Mouse (Mus musculus) R1 (cell line): Measurements from ENCODE around the gene Wdr82.
A peak's percentile ranks its signal among the peaks of the same experiment; 100 is the strongest.

Experiments
- DNase-seq: peaks from one replicate; pipeline ENCODE4 v3.0.0-alpha.2; 2018; ENCODE audit warnings: low read depth, low spot score

Gene Wdr82

DNA sequence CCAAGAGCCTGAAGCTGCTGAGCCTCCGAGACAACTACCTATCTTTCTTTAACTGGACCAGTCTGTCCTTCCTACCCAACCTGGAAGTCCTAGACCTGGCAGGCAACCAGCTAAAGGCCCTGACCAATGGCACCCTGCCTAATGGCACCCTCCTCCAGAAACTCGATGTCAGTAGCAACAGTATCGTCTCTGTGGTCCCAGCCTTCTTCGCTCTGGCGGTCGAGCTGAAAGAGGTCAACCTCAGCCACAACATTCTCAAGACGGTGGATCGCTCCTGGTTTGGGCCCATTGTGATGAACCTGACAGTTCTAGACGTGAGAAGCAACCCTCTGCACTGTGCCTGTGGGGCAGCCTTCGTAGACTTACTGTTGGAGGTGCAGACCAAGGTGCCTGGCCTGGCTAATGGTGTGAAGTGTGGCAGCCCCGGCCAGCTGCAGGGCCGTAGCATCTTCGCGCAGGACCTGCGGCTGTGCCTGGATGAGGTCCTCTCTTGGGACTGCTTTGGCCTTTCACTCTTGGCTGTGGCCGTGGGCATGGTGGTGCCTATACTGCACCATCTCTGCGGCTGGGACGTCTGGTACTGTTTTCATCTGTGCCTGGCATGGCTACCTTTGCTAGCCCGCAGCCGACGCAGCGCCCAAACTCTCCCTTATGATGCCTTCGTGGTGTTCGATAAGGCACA, 54.9 kb downstream of the Wdr82 start:
- no peak for DNase-seq

DNA sequence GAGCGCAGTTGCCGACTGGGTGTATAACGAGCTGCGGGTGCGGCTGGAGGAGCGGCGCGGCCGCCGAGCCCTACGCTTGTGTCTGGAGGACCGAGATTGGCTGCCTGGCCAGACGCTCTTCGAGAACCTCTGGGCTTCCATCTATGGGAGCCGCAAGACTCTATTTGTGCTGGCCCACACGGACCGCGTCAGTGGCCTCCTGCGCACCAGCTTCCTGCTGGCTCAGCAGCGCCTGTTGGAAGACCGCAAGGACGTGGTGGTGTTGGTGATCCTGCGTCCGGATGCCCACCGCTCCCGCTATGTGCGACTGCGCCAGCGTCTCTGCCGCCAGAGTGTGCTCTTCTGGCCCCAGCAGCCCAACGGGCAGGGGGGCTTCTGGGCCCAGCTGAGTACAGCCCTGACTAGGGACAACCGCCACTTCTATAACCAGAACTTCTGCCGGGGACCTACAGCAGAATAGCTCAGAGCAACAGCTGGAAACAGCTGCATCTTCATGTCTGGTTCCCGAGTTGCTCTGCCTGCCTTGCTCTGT, 55.5 kb downstream of the Wdr82 start:
- DNase-seq: peak; percentile 55

DNA sequence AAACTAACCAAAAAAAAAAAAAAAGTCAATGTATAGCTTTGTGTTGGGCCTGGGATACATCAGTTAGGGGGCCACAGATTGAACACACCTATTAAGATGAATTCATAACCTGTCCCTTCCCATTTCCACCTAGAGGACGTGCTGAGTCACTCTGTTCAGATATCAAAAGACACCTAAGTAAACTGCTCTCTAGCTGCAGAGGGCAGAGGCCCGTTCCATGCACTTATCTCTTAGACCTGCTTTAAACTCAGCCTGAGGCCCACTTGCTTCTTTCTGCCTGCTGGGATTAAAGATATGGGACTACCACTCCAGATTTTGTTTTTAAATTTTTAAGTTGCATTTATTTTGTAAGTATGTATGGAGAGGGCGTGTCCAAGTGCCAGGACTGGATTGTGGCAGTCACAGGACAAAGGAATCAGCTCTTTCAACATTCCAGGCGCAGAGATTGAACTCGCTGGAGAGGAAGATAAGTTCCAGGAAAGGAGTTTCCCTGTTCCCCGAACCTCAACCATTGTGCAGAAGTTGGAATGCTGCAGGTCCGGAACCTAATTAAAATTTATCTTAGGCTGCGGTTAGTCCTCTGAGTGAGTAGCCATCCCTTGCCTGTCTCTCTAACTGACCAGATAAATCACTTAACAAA, 57.2 kb downstream of the Wdr82 start:
- peak; percentile 49 for DNase-seq

DNA sequence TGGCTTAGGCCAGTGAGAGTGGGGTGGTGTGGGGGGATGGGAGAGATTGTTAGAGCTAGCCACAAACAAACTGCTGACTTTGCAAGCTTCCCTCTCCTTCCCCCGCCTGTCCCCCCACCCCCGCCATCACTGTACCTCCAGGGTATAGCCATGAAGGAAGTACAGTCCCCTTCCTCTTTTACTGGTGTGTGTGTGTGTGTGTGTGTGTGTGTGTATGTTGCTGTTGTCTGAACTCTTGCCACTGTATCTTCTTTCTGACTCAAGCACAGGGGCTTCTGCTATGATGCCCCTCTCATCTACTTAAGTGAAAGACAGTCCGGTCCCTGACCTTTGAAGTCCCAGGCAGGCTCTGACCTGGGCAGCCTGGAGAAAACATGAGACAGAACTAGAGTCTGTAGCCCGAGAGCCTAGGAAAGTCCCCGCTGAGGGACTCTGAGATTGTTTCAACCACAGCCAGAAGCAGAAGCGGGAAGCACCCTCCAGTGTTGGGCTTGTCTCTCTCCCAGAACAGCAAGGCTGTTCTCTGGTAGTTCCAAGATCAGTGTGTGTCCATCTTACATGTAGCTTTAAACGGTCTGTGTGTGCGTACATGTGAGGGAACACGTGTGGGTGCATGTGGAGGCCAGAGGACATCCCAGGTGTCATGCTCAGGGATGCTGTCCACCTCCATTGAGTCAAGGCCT, 59.5 kb downstream of the Wdr82 start:
- DNase-seq: no peak

DNA sequence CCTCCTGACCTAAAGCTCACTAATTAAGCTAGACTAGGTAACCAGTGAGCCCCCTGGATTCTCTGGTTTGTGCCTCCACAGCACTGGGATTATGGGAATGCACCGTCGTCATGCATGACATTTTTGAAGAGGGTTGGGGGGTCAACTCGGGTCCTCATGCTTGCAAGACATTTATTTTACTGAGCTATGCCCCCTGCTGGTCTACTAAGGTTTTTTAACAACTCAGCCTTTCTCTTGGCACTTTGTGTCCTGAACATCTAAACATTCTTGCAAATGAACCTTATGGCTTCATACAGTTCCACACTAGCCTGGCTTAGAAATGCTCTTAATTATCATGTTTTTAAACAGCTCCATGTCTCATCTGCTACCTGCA, 60.0 kb downstream of the Wdr82 start:
- DNase-seq: peak; percentile 41

DNA sequence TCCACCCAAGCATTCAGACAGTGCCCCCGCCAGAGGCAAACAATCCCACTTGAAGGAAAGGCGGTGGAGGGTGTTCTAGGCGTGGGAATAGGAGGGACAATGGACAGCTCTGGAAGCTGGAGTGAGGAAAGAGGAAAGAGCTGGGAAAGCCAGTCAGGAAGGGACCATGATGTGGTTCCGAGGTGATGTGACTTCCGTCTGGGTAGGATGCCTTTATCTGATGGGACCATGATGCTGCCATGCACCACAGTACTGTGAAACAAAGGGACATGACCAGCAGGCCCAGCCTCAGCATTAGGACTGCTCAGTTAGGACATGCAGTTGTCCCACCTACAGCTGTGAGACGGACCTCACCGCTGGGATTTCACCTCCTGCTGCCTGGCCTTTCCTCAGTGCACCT, 60.5 kb downstream of the Wdr82 start:
- DNase-seq: no peak

DNA sequence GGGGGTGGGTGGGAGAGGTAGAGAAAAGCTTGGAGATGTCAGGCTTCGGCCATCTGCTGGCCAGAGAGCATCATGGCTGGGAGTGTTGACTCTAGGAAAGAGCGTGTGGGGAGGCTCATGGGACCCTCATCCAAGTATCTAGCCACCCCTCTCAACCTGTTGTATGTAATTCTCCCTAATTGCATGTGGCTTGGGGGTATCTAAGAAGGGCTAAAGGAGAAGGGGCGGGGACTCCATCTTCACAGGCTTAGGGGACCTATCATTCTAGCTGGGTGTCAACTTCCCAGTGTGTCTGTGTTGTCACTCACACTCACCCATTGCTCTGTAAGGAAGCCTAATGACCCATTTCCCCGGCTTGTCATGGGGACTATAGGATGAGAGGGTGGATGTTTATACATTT, 61.1 kb downstream of the Wdr82 start:
- no peak for DNase-seq

DNA sequence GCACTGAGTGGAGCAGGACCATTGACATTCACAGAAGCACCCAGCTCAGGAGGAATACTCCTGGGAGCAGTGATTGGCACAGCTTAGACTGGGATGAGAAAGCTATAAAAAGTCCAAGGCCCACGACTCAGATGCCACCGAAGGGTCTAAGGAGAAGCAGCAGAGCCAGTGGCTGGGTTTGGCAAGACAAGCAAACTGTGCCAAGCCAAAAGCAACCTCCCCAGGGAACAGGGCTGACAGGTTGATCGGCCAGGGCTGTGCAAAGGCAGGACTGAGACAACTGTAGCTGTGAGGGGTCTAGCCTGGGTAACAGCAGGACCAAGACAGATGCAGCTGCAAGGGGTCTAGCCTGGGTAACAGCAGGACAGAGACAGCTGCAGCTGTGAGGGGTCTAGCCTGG, 62.2 kb downstream of the Wdr82 start:
- DNase-seq: no peak

DNA sequence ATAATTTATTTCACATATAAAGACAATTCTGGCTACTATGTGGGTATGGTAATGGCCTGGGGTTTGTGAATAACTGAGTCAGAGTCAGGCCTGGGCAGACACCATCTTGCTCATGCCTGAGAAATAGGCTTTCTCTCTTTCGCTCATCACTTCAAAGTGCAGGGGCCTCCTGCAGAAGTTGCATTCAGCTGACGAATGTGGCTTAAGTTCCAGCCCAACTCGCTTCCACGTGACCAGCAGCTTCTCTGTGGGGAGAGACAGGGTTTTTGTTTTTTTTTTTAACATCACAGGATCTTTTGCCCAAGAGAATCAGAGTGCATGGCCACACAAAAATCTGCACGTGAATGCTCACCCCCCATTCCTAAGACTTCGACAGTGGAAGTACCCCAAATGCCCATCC, 63.2 kb downstream of the Wdr82 start:
- DNase-seq: no peak

DNA sequence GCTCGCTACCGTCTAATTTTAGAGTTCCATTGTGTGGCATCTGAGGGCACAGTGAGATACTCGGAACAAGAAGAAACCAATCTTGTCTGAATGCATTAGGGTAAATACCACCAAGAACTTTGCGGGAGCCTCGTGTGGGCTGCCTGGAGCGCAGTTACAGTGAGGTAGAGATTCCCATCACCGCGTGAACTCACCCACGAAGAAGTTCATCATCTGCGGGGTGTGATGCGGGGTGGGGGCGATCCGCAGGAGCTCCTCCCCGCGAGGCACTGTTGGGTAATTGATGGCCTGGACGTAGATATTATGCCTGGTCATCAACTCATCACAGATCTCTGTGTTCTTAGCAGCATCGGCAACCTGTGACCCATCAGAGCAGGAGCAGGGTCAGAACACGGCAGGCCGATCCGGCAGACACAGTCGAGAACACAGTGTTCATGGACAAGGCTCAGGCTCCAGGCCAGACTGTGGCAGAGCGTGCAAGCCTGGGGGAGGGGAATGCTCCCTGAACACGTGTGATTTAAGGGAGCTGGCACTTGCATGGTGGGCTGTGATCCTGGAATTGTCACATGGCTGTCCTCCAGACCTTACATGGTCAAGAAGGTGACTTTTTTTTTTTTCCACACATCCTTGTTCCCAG, 64.6 kb downstream of the Wdr82 start:
- DNase-seq: no peak

DNA sequence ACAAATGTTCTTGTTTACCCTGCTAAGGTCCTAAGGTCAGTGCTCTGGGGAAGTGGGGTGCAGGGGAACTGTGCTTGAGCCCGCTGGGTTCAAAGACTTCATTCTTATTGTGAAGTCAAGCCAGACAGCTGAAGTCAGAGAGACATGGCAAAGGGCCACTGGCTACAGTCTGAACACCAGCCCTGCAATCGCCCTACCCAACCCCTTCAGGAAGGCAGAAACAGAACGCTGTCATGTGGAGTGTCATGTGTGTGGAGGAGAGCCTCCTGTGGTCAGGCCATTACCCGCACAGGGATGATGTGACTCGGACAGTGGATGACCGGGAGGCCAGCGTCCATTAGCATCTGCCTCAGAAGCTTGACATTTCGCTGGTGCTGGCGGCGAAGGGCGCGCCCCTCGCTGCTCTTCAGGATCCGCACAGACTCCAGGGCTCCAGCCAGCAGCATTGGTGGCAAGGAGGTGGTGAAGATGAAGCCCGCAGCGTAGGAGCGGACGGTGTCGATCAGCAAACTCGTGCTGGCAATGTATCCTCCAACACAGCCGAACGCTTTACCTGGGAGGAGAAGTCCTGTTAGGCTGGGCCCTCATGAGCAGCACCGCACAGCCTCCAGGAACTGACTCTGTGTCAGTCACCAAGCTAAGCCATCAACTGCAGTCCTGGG, 65.6 kb downstream of the Wdr82 start:
- no peak for DNase-seq

DNA sequence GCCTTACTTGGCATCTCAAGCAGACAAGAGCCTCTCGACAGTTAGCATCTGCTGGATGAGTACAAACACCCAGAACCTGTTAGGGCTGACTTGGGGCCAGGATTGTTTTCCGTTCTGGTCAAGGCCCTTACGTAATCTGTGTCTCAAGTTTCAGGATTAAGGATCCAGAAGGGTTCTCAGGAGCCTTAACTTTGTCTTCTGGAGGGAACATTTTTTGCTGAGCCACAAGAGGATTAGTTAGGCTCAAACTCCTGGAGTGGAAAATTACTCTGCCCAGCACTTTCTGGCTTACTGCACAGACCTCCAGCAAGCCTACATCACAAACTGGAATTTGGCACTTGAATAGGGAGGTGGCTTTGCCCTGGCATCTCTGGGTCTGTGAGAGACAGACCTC, 66.1 kb downstream of the Wdr82 start:
- no peak for DNase-seq

DNA sequence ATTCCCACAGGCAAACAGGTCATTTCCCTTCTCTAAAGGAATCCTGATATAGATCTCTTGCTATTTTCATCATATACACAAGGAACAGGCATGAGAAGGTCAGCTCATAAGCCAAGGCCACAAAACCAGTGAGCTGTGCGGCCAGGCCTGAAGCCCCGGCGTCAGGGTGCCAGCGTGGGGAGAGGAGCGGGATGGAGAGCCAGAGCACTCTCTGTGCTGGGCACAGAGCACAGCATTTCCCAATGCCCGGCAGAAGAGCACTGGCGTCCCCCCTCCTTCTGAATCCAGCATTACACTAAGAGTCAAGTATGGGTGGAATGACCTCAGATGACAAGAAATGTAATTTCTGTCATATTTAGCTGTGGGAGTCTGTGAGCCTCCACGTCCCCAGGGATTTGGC, 66.7 kb downstream of the Wdr82 start:
- DNase-seq: no peak

DNA sequence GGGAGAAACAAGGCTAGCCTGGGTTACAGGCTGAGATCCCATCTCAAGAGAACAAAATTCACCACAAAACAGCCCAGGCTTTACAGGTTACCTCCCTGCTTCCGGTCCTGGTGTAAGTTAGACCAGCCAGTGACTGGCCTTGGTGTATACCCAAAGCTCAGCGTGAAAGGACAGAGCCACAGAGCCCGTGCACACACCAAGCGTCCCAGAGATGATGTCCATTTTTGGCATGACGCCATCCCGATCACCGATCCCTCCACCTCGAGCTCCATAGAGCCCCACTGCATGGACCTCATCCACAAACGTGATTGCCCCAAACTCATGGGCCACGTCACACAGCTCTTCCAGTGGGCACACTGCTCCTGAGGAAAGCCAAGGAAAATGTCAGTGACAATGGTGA, 67.2 kb downstream of the Wdr82 start:
- DNase-seq: no peak
